Mouse (Mus musculus): ENCODE measurements around the gene Uqcc3. TPM values are rescaled to one million over a fixed set of nuclear protein-coding genes. Genes with fewer than 3 reads are reported as not detected.
A peak's percentile ranks its signal among the peaks of the same experiment; 100 is the strongest.
"Not testable (repeated sequence)": the region's sequence is repeated elsewhere in the genome, so short reads cannot be mapped to it uniquely, and the experiment has no call there.

Gene Uqcc3
- total RNA-seq, 4 experiments from 2014 or later = 30.4 to 37.2 (median 33.3) TPM

DNA sequence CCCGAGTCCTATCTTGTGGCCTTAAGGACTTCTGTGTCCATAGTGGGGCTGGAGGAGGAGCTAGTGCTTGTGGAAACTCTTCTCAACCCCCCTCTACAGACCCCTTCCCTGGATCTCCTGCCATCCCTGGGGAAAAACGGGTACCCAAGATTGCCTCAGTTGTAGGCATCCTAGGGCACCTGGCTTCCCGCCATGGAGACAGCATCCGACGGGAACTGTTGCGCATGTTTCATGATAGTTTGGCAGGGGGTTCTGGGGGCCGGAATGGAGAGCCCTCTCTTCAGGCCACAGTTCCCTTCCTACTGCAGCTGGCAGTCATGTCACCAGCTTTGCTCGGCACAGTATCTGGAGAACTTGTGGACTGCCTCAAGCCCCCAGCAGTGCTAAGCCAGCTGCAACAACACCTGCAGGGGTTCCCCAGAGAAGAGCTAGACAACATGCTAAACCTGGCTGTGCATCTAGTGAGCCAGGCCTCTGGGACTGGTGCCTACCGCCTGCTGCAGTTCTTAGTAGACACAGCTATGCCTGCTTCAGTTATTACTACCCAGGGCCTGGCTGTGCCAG is 14.8 kb upstream of the Uqcc3 start:
- DNase-seq (ENCODE audit: low spot score in 2 of 2) = no peak

GRCm38 (mm10) chr19:8892829-8893766 is 12.4 kb upstream of the Uqcc3 start, which contains the start of gene Ints5:
TSS of gene Ints5 (plus strand) at chr19:8893005.
- peak; percentile 71 to 79 for DNase-seq (ENCODE audit: low spot score in 2 of 2)

DNA sequence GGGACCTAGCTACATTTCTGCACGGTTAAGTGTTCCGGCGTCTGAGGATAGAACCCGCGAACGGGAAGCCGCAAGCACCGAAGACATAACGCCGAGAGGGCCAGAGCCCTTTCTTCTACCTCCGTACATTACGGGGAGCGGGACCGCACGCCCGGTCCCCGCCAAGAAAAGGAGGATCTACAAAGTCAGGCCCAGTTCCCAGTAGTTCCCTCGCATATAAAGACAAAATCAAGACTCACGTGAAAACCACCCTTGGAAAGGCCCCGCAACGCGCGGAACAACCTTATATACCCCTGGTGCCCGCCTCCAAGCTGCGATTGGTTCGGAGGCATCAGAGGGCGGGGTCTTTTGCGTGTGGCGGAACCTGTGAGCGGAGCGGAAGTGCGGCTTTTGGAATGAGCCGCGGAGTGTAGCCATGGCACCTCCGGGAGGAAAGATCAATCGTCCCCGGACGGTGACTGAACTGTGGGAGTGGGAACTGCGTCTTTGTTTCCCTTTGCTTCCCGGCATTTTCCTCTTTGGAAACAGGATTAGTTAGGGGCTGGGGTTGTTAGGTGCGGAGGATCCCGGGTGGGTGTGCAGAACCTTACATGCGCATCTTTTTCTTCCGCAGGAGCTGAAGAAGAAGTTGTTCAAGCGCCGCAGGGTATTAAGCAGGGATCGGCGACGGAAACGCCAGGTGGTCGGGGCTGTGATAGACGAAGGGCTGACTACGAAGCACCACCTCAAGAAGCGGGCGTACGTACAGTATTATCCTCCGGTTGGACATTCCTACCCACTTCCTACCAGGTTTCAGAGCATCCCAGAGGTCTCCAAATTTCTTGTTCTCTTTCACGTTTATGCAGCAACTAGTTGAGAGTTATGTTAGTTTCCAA is 8.0 kb upstream of the Uqcc3 start, which contains the start of the genes 1810009A15Rik and Gm49416:
TSS of gene 1810009A15Rik (plus strand) at position 343 of the 875 bp plus-strand sequence.
TSS of gene Gm49416 (plus strand) at position 416 of the 875 bp plus-strand sequence.
- DNase-seq (ENCODE audit: low spot score in 2 of 2) = peak; percentile 87 to 91

DNA sequence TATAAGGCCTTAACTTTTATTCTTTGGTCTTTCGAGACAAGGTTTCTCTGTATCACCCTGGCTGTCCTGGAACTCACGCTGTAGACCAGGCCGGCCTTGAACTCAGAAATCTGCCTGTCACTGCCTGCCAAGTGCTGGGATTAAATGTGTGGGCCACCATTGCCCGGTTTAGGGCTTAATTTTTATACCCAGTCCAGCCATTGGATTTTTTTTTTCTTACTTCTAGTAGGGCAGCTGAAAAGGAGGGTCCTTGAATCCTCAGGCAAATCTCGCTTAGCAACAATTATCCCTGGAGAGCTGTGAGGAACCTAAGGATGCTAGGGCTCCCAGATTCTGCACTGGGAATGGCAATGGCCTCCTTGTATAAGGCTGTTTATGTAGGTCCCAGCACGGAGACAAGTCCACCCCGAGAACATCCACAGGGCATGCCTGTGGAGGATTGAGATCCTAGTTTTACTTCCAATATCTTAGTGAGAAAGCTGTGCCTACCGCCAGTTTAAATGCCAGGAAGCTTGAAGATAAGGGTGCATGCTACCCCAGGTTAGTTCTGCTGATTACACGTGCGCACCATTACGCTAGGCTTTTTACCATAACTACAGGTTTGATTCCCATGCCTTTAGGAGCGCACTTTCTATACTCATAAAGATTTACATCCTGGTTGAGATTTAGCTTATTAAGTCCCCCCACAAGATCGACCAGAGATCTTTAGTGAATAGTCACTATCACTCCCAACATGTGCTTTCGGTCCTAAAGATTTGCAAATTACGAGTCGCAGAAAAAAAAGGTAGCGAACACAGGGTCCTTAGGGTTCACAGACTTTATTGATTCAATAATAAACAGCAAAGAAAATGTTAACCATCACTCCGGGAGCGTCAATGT is 7.1 kb upstream of the Uqcc3 start:
- no peak for DNase-seq (ENCODE audit: low spot score in 2 of 2)

- DNase-seq (ENCODE audit: low spot score in 2 of 2) = no peak
These were observed 6.3 kb upstream of the Uqcc3 start for GRCm38 (mm10) chr19:8886916-8887584.

- DNase-seq (ENCODE audit: low spot score in 2 of 2) = no peak
These were observed 2.9 kb upstream of the Uqcc3 start, which contains the start of the genes Lbhd1 and Gm49403 for GRCm38 (mm10) chr19:8883616-8884015. TSS of gene Lbhd1 (plus strand) at chr19:8883732. TSS of gene Gm49403 (plus strand) at chr19:8883930.

- DNase-seq (ENCODE audit: low spot score in 2 of 2) = no peak
These were observed 290 bp upstream of the Uqcc3 start for GRCm38 (mm10) chr19:8881034-8881392.

GRCm38 (mm10) chr19:8875031-8875430 is 5.7 kb downstream of the Uqcc3 start:
- no peak for DNase-seq (ENCODE audit: low spot score in 2 of 2)

GRCm38 (mm10) chr19:8872266-8872840 is 8.4 kb downstream of the Uqcc3 start:
- DNase-seq (ENCODE audit: low spot score in 2 of 2) = no peak

DNA sequence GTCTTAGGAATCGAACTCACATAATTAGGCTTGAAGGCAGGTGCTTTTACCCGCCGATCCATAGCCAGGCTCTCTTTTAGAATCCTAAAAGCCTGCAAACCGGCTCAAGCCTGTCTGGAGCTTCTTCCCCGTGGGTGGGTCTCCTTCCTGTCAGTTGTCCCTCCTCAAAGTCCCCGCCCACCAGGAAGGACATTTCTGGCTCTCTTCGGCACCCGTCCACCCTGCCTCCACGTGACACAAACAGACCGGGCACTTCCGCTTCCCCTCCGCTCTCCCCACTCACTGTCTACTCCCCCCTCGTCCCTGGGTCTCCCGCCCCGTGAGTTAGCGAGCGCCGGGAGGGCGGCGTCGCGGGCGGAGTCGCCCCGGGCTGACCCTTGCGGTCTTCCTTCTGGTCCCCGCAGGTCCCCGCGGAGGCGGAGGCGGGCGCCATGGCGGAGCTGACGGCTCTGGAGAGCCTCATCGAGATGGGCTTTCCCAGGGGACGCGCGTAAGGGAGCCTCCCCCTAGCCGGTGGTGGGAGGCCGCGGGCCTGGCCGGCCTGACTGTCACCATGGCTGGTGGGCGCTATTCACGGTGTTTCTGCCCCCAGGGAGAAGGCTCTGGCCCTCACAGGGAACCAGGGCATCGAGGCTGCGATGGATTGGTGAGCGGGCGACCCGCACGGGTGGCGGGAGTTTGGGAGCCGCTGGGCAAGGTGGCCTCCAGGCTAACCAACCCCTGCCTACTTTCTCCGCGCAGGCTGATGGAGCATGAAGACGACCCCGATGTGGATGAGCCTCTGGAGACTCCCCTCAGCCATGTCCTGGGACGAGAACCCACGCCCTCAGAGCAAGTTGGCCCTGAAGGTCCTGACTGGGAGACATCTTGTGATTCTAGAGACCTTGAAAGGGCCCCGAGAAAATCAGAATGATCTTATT is 9.2 kb downstream of the Uqcc3 start, which contains the start of gene Ubxn1:
TSS of gene Ubxn1 (plus strand) at position 230 of the 920 bp plus-strand sequence.
- peak; percentile 97 to 98 for DNase-seq (ENCODE audit: low spot score in 2 of 2)

GRCm38 (mm10) chr19:8870838-8871237 is 9.9 kb downstream of the Uqcc3 start:
- DNase-seq (ENCODE audit: low spot score in 2 of 2) = no peak

DNA sequence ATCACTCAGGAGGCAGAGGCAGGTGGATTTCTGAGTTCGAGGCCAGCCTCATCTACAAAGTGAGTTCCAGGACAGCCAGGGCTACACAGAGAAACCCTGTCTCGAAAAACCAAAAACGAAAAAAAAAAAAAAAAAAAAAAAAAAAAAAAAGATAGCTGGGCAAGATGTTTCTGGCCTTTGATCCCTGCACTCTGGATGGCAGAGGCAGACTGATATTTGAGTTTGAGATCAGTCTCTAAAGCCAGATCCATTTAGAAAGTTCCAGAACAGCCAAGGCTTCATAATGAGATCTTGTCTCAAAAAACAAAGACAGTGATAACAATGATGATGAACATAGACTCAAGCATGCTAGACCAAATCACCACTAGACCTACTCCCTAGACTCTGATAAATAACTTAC is 10.3 kb downstream of the Uqcc3 start:
- DNase-seq (ENCODE audit: low spot score in 2 of 2) = not testable (repeated sequence)

- no peak for DNase-seq (ENCODE audit: low spot score in 2 of 2)
These were observed 16.5 kb downstream of the Uqcc3 start for GRCm38 (mm10) chr19:8864265-8864664.

DNA sequence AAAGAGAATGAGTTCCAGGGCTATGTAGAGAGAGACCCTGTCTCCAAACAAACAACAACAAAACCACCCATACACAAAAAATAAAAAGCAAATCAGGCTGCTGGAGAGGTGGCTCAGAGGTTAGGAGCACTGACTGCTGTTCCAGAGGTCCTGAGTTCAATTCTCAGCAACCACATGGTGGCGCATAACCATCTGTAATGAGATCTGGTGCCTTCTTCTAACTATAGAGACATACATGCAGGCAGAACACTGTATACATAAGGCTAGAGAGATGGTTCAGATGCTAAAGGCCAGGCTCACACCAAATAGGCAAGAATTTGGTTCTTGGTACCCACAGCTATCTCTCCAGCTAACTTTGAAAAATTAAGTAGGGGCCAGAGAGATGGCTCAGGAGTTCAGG is 21.7 kb downstream of the Uqcc3 start:
- DNase-seq (ENCODE audit: low spot score in 2 of 2) = no peak

GRCm38 (mm10) chr19:8857689-8858088 is 23.0 kb downstream of the Uqcc3 start:
- DNase-seq (ENCODE audit: low spot score in 2 of 2) = no peak

DNA sequence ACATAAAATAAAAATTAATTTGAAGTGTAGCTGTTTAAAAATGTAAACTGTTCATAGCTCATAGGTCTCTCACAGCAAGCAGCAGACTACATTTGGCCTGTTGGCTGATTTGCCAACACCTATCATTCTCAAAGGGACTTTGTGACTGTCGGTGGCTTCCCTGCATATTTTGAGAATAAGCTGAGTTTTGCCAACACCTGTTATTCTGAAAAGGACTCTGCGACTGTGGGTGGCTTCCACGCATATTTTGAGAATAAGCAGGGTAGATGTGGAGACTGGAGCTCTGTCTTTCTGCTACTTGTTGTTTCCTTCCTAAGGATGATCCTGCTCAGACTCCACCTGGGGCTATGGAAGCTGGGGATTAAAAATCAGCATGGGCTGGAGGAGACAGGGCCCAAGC is 27.6 kb downstream of the Uqcc3 start:
- no peak for DNase-seq (ENCODE audit: low spot score in 2 of 2)

- no peak for DNase-seq (ENCODE audit: low spot score in 2 of 2)
These were observed 28.3 kb downstream of the Uqcc3 start for GRCm38 (mm10) chr19:8852236-8852928.

DNA sequence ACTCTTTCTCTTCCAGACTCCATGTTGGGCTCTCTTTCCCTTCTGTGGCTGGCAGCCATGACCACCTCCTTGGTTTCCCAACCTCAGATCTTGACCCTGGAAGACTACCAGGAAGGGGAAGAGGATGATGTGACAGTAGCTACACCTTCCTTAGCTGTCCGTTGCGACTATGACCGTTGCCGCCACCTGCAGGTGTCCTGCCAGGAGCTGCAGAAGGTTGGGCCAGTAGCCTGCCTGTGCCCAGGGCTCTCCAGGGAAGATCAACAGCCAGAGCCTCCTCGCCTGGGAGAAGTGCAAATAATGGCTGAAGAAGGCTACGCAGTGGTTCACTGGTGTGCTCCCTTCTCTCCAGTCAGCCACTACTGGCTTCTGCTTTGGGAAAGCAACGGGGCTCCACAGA is 29.1 kb downstream of the Uqcc3 start:
- no peak for DNase-seq (ENCODE audit: low spot score in 2 of 2)

Data from left cerebral cortex, adult 8-10 months (tissue).